Mouse (Mus musculus) bone marrow, adult 2 months (tissue): ENCODE data around the gene Lipa.

Experiments used
- CTCF ChIP-seq: fragments of 200-500 bp; IDR thresholded peaks from 2 replicates; pipeline ENCODE4 v1.5.1; 2011; ENCODE audit warnings: low read length, control low read depth; ENCODE audit not compliant: control insufficient read depth, insufficient read depth
- POLR2A ChIP-seq: fragments of 200-500 bp; IDR thresholded peaks from 2 replicates; pipeline ENCODE4 v1.6.1; 2011; ENCODE audit warnings: low read depth, mild to moderate bottlenecking, control low read depth, low read length, borderline replicate concordance; ENCODE audit not compliant: control insufficient read depth

DNA sequence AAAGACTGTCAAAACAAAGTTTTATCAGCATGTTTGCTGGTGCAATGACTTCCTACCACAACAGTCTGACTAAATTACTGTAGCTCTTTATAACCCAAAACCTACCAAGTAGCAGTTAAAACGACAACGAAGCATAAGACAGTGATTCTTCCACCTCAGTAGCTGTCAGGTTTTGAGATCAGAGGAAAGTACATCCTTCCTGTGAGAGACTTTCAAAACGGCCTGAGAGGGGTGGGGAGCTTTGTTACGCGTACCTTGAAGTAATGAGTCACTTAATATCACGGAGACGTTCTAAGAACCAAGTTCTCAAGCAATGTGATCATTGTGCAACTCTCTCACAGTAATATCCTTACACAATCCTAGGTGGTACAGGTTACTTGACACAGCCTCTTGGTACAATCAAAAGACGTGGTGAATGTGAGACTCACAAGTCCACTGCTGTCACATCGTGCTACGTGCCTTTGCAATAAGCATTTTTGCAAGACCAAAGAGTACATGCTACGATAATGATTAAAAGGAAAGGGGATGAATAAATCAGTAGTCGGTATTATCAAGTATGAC lies 22.0 kb downstream of the Lipa start:
- TF ChIP-seq CTCF: no peak
- TF ChIP-seq POLR2A: no peak
